Mouse (Mus musculus) central nervous system, embryonic 18 days (tissue): ENCODE measurements around the gene Ppil6. TPM values are rescaled to one million over a fixed set of nuclear protein-coding genes. Genes with fewer than 3 reads are reported as not detected.

ENCODE experiments used
- polyA plus RNA-seq: library from polyadenylated mRNA; depleted of rRNA; stranded (reverse); fragments of >200 nt; gene quantifications from 2 replicates; pipeline ENCODE4 v1.2.3, GENCODE M21; 2012; rRNA removed

Ppil6 gene
- polyA plus RNA-seq, result 3.0 and 3.3 TPM in 2 replicates

DNA sequence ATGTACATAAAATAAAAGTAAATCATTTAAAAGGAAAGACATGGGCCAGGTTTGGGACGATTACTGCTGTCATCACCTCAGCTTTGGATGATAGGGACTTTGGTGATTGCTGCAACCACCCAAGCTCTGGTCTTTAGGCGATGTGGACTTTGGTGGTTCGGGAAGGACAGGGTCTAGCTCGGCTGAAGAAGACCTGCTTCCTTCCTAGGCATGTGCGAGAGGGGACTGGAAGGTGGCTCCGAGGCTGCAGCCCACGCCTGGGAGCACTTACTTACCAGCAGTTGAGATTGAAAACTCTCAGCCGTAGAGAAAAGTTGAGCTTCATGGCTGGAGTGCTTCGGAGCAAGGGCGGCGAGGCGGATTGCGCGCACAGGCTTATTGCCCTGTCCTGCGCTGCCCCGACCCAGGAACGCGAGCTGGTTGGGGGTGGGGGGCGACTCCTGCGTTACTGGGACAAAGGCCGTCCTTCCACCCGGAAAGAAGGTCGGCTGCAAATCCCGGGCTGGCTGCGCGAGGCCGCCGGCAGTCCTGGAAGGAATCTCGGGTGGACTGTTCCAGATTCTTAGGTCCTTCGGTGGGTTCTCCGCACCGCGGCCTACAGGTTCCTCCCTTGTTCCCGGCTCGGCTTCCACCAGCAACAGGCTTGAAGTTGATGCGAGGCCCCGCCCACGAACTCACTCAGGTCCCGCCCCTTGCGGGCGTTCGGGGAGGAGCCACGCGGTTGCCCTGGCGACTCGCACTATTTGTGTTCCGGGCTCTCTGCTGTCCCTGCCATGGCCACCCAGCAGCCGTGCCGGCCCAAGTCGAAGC lies at the start of gene Ppil6, which contains the start of gene Smpd2:
Ppil6 (plus strand) TSS at position 732 of the 810 bp plus-strand sequence.
Smpd2 (minus strand) TSS at position 662 of the 810 bp plus-strand sequence.

DNA sequence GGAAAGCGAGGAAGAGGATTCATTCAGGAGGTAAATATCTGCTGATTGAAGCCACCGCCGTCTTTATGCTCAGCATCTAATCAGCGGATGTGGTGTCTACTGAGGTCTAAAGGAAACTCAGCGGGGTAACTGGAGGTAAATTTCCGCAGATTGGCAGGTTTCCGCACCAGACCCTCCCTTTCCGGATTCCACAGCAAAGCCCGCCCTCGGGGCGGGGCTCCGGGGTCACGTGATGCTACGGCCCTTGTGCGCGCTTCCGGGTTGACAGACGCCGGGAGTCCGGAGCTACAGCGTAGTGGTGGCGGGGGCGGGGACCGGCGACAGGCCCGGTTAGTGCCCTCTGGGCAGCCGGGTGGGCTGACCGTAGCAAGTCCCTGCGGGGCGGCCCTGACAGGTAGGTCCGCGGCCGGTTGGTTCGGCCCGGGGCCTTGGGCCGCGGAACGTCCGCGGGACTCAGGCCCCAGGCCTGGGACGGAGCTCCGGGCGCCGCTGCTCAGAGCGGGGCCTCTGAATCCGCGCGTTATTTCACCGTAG lies 40.0 kb upstream of the Ppil6 start, which contains the start of gene Zbtb24:
Zbtb24 (plus strand) TSS at position 247 of the 534 bp plus-strand sequence.

DNA sequence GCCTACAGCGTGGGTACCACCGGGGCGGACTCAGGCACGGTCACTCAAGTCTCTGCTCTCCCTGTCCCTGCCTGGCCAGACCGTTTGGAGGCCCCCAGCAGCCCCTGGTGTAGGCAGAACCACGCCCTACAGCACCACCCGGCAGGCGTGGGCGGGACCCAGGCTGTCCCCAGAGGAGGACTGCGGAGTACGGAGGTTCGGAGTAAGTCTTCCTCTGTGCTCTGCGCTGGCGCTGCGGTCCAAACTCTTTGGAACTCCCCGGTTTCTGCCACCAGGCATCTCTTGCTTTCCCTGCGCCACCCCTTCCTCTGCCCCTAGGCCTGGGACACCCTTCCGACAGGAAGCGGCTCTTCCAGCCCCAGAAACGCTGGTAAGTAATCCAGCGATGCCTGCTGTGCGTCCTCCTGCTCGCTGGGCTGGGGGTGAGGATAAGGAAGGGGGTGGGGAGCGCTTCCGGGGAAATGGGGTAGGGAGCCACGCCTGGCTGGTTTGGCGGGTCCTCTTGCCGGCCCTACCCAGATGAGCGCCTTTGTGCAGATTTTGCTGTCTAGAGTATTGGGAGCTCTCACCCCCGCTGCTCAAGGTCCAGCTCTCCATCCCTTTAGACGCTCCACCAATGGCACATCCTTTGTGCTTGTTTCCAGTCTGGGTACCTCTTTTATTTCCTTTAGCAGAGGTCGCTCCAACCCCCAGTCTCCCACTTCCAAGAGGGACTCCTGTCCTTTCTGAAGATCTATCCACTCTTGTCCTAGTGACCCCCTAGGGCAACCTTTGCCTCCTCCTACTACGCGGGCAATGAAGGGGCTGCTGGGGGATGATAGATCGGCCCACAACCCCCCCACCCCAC lies 13.8 kb upstream of the Ppil6 start, which contains the start of gene Mical1:
Mical1 (plus strand) TSS at position 144 of the 847 bp plus-strand sequence.

DNA sequence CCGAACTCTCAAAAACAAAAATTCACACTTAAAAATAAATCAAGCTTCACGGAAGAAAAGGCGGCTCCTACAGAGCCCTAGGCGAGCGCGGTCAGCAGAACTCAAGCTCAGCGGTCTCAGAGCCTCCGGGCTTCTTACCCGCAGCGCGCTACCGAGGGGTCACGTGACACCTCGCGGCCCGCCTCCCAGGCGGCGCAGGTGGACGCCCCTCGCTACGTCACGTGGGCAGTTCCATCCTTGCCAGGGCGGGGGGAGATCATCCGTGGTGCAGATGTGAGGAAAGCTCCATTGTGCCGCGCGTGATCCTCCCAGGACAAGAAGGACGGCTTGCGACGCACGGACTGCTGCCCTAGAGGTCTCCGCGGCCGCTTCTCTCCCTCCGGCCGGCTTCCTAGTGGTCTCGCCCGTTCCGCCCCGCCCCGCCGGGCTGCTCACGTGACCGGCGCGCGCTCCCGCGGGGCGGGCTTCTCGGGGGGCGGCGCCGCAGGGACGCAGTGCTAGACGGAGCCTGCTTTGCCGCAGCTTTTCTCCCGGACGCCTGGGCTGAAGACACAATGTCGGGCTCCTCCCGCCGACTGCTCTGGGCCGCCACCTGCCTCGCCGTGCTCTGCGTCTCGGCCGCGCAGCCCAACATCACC lies 28.9 kb downstream of the Ppil6 start, which contains the start of gene Cd164:
Cd164 (plus strand) TSS at position 434 of the 638 bp plus-strand sequence.

Other genes with a start within 250 kb of the Ppil6 start
- 21.2 and 22.6 TPM in 2 replicates for gene Fig4, start 187.2 kb upstream of the Ppil6 start, polyA plus RNA-seq
- 0.14 and 0.20 TPM in 2 replicates for gene Ak9, start 186.5 kb upstream of the Ppil6 start, polyA plus RNA-seq
- 18.9 and 19.9 TPM in 2 replicates for gene Zbtb24, start 40.1 kb upstream of the Ppil6 start, polyA plus RNA-seq
- 42.5 and 43.5 TPM in 2 replicates for gene Mical1, start 14.1 kb upstream of the Ppil6 start, polyA plus RNA-seq
- 49.4 and 51.4 TPM in 2 replicates for gene Smpd2, start 70 bp upstream of the Ppil6 start, polyA plus RNA-seq
- 35.4 and 38.8 TPM in 2 replicates for gene Cd164, start 29.0 kb downstream of the Ppil6 start, polyA plus RNA-seq
- 1.3 and 1.8 TPM in 2 replicates for gene Ccdc162, start 226.2 kb downstream of the Ppil6 start, polyA plus RNA-seq